Mouse (Mus musculus): Measurements from ENCODE around the gene Atf1. TPM values are rescaled to one million over a fixed set of nuclear protein-coding genes. Genes with fewer than 3 reads are reported as not detected.

Atf1 gene
- polyA plus RNA-seq, 1 experiment from 2014 or later = 47.4 TPM

- Histone ChIP-seq H3K4me1 (replicated peaks; ENCODE audit: control insufficient read depth, insufficient read depth, low read length) (peaks cover 7% of the 10 kb centered on the region; the same call in 1 of the 2 replicates), H3K4me3 (ENCODE audit: low read depth, low read length) (no peak overlapping the region), H3K9ac (ENCODE audit: low read length) (no peak overlapping the region), H3K4me2 (ENCODE audit: low read length) (no peak overlapping the region), H3K27ac (ENCODE audit: low read depth) (no peak overlapping the region), H3K27me3 (replicated peaks; ENCODE audit: control insufficient read depth, insufficient read depth, low read length) (no peaks in the 10 kb centered on the region), H3K36me3 (ENCODE audit: control insufficient read depth, insufficient read depth, low read length) (peaks cover 60% of the 10 kb centered on the region), H3K9me3 (ENCODE audit: control insufficient read depth, low read length) (no peaks in the 10 kb centered on the region)
- WGBS = 82% methylated on average over 4 of the region's 4 CpGs
- DNase-seq (ENCODE audit: low spot score) (no peak), ATAC-seq (replicated peaks; ENCODE audit: low FRiP score, low TSS enrichment, low read depth) (no peak)
Measured at GRCm38 (mm10) chr15:100202431-100203015, 25.1 kb upstream of the Atf1 start.

GRCm38 (mm10) chr15:100204574-100204973, 23.0 kb upstream of the Atf1 start:
- ATAC-seq (replicated peaks; ENCODE audit: low FRiP score, low TSS enrichment, low read depth) (no peak), DNase-seq (ENCODE audit: low spot score) (no peak)
- no peaks in the 10 kb centered on the region for H3K9me3 ChIP-seq (ENCODE audit: control insufficient read depth, low read length)
- peaks cover 7% of the 10 kb centered on the region; the same call in 1 of the 2 replicates for H3K4me1 ChIP-seq (replicated peaks; ENCODE audit: control insufficient read depth, insufficient read depth, low read length)
- H3K4me3 ChIP-seq (ENCODE audit: low read depth, low read length) = no peak overlapping the region
- H3K9ac ChIP-seq (ENCODE audit: low read length) = no peak overlapping the region
- no peak overlapping the region for H3K27ac ChIP-seq (ENCODE audit: low read depth)
- H3K27me3 ChIP-seq (replicated peaks; ENCODE audit: control insufficient read depth, insufficient read depth, low read length) = no peaks in the 10 kb centered on the region
- WGBS = 62% methylated on average over 1 of the region's 1 CpGs
- peaks cover 67% of the 10 kb centered on the region for H3K36me3 ChIP-seq (ENCODE audit: control insufficient read depth, insufficient read depth, low read length)
- H3K4me2 ChIP-seq (ENCODE audit: low read length) = no peak overlapping the region

- 0 out of 2 replicates have a peak, but pooled peaks cover 3% of the 10 kb centered on the region for H3K4me1 ChIP-seq (replicated peaks; ENCODE audit: control insufficient read depth, insufficient read depth, low read length)
- H3K4me2 ChIP-seq (ENCODE audit: low read length) = no peak overlapping the region
- 94% methylated on average over 3 of the region's 3 CpGs for WGBS
- peaks cover 79% of the 10 kb centered on the region for H3K36me3 ChIP-seq (ENCODE audit: control insufficient read depth, insufficient read depth, low read length)
- ATAC-seq (replicated peaks; ENCODE audit: low FRiP score, low TSS enrichment, low read depth) (no peak), DNase-seq (ENCODE audit: low spot score) (no peak)
- no peak overlapping the region for H3K27ac ChIP-seq (ENCODE audit: low read depth)
- H3K4me3 ChIP-seq (ENCODE audit: low read depth, low read length) = no peak overlapping the region
- no peak overlapping the region for H3K9ac ChIP-seq (ENCODE audit: low read length)
- H3K27me3 ChIP-seq (replicated peaks; ENCODE audit: control insufficient read depth, insufficient read depth, low read length) = no peaks in the 10 kb centered on the region
- H3K9me3 ChIP-seq (ENCODE audit: control insufficient read depth, low read length) = no peaks in the 10 kb centered on the region
Measured at GRCm38 (mm10) chr15:100210013-100210412, 17.6 kb upstream of the Atf1 start.

- no peak overlapping the region for H3K9ac ChIP-seq (ENCODE audit: low read length)
- ATAC-seq (replicated peaks; ENCODE audit: low FRiP score, low TSS enrichment, low read depth) = no peak
- no peaks in the 10 kb centered on the region for H3K27me3 ChIP-seq (replicated peaks; ENCODE audit: control insufficient read depth, insufficient read depth, low read length)
- DNase-seq (ENCODE audit: low spot score) = no peak
- 91% methylated on average over 2 of the region's 2 CpGs for WGBS
- no peak overlapping the region for H3K27ac ChIP-seq (ENCODE audit: low read depth)
- H3K36me3 ChIP-seq (ENCODE audit: control insufficient read depth, insufficient read depth, low read length) = peaks cover 75% of the 10 kb centered on the region
- H3K4me2 ChIP-seq (ENCODE audit: low read length) = no peak overlapping the region
- no peaks in the 10 kb centered on the region for H3K9me3 ChIP-seq (ENCODE audit: control insufficient read depth, low read length)
- no peak overlapping the region for H3K4me3 ChIP-seq (ENCODE audit: low read depth, low read length)
- H3K4me1 ChIP-seq (replicated peaks; ENCODE audit: control insufficient read depth, insufficient read depth, low read length) = no peaks in the 10 kb centered on the region
Measured at GRCm38 (mm10) chr15:100213339-100213738, 14.3 kb upstream of the Atf1 start.

- H3K9me3 ChIP-seq (ENCODE audit: control insufficient read depth, low read length) = no peaks in the 10 kb centered on the region
- no peaks in the 10 kb centered on the region for H3K4me1 ChIP-seq (replicated peaks; ENCODE audit: control insufficient read depth, insufficient read depth, low read length)
- no peak overlapping the region for H3K4me3 ChIP-seq (ENCODE audit: low read depth, low read length)
- DNase-seq (ENCODE audit: low spot score) (no peak), ATAC-seq (replicated peaks; ENCODE audit: low FRiP score, low TSS enrichment, low read depth) (no peak)
- WGBS = 91% methylated on average over 11 of the region's 11 CpGs
- no peaks in the 10 kb centered on the region for H3K27me3 ChIP-seq (replicated peaks; ENCODE audit: control insufficient read depth, insufficient read depth, low read length)
- H3K9ac ChIP-seq (ENCODE audit: low read length) = no peak overlapping the region
- no peak overlapping the region for H3K4me2 ChIP-seq (ENCODE audit: low read length)
- no peak overlapping the region for H3K27ac ChIP-seq (ENCODE audit: low read depth)
- H3K36me3 ChIP-seq (ENCODE audit: control insufficient read depth, insufficient read depth, low read length) = peaks cover 60% of the 10 kb centered on the region
Measured at GRCm38 (mm10) chr15:100215092-100215491, 12.5 kb upstream of the Atf1 start.

GRCm38 (mm10) chr15:100216173-100216572, 11.4 kb upstream of the Atf1 start:
- no peak for ATAC-seq (replicated peaks; ENCODE audit: low FRiP score, low TSS enrichment, low read depth)
- peaks cover 52% of the 10 kb centered on the region for H3K36me3 ChIP-seq (ENCODE audit: control insufficient read depth, insufficient read depth, low read length)

GRCm38 (mm10) chr15:100218018-100218417, 9.6 kb upstream of the Atf1 start:
- H3K4me2 ChIP-seq (ENCODE audit: low read length) = no peak overlapping the region
- ATAC-seq (replicated peaks; ENCODE audit: low FRiP score, low TSS enrichment, low read depth) = no peak
- no peak overlapping the region for H3K4me3 ChIP-seq (ENCODE audit: low read depth, low read length)
- WGBS = 96% methylated on average over 3 of the region's 3 CpGs
- H3K9ac ChIP-seq (ENCODE audit: low read length) = no peak overlapping the region
- peaks cover 10% of the 10 kb centered on the region; the same call in 1 of the 2 replicates for H3K9me3 ChIP-seq (ENCODE audit: control insufficient read depth, low read length)
- H3K36me3 ChIP-seq (ENCODE audit: control insufficient read depth, insufficient read depth, low read length) = peaks cover 37% of the 10 kb centered on the region
- no peaks in the 10 kb centered on the region for H3K4me1 ChIP-seq (replicated peaks; ENCODE audit: control insufficient read depth, insufficient read depth, low read length)
- H3K27ac ChIP-seq (ENCODE audit: low read depth) = no peak overlapping the region
- DNase-seq (ENCODE audit: low spot score) = no peak
- no peaks in the 10 kb centered on the region for H3K27me3 ChIP-seq (replicated peaks; ENCODE audit: control insufficient read depth, insufficient read depth, low read length)

More at GRCm38 (mm10) chr15:100216173-100216572, 11.4 kb upstream of the Atf1 start:
- no peaks in the 10 kb centered on the region for H3K27me3 ChIP-seq (replicated peaks; ENCODE audit: control insufficient read depth, insufficient read depth, low read length)
- no peak for DNase-seq (ENCODE audit: low spot score)
- no peak overlapping the region for H3K27ac ChIP-seq (ENCODE audit: low read depth)
- H3K4me2 ChIP-seq (ENCODE audit: low read length) = no peak overlapping the region
- no peak overlapping the region for H3K9ac ChIP-seq (ENCODE audit: low read length)
- H3K4me1 ChIP-seq (replicated peaks; ENCODE audit: control insufficient read depth, insufficient read depth, low read length) = no peaks in the 10 kb centered on the region
- no peaks in the 10 kb centered on the region for H3K9me3 ChIP-seq (ENCODE audit: control insufficient read depth, low read length)
- H3K4me3 ChIP-seq (ENCODE audit: low read depth, low read length) = no peak overlapping the region
- 93% methylated on average over 9 of the region's 9 CpGs for WGBS

- Histone ChIP-seq H3K9me3 (ENCODE audit: control insufficient read depth, low read length) (peaks cover 14% of the 10 kb centered on the region), H3K27me3 (replicated peaks; ENCODE audit: control insufficient read depth, insufficient read depth, low read length) (no peaks in the 10 kb centered on the region), H3K27ac (ENCODE audit: low read depth) (no peak overlapping the region), H3K4me1 (replicated peaks; ENCODE audit: control insufficient read depth, insufficient read depth, low read length) (no peaks in the 10 kb centered on the region), H3K4me2 (ENCODE audit: low read length) (no peak overlapping the region), H3K36me3 (ENCODE audit: control insufficient read depth, insufficient read depth, low read length) (peaks cover 24% of the 10 kb centered on the region), H3K9ac (ENCODE audit: low read length) (no peak overlapping the region), H3K4me3 (ENCODE audit: low read depth, low read length) (no peak overlapping the region)
- DNase-seq (ENCODE audit: low spot score) (no peak), ATAC-seq (replicated peaks; ENCODE audit: low FRiP score, low TSS enrichment, low read depth) (no peak)
- WGBS = 71% methylated on average over 1 of the region's 1 CpGs
Measured at GRCm38 (mm10) chr15:100219396-100219795, 8.2 kb upstream of the Atf1 start.

- peaks cover 10% of the 10 kb centered on the region for H3K36me3 ChIP-seq (ENCODE audit: control insufficient read depth, insufficient read depth, low read length)
- no peak overlapping the region for H3K4me3 ChIP-seq (ENCODE audit: low read depth, low read length)
- H3K27me3 ChIP-seq (replicated peaks; ENCODE audit: control insufficient read depth, insufficient read depth, low read length) = no peaks in the 10 kb centered on the region
- no peak for DNase-seq (ENCODE audit: low spot score)
- no peak overlapping the region for H3K27ac ChIP-seq (ENCODE audit: low read depth)
- peaks cover 14% of the 10 kb centered on the region for H3K9me3 ChIP-seq (ENCODE audit: control insufficient read depth, low read length)
- no peak overlapping the region for H3K9ac ChIP-seq (ENCODE audit: low read length)
- no peak overlapping the region for H3K4me2 ChIP-seq (ENCODE audit: low read length)
- no peaks in the 10 kb centered on the region for H3K4me1 ChIP-seq (replicated peaks; ENCODE audit: control insufficient read depth, insufficient read depth, low read length)
- 83% methylated on average over 7 of the region's 7 CpGs for WGBS
- no peak for ATAC-seq (replicated peaks; ENCODE audit: low FRiP score, low TSS enrichment, low read depth)
Measured at GRCm38 (mm10) chr15:100220916-100221315, 6.7 kb upstream of the Atf1 start.
